Mouse (Mus musculus): Measurements from ENCODE around the gene Ptpn1. TPM values are rescaled to one million over a fixed set of nuclear protein-coding genes. Genes with fewer than 3 reads are reported as not detected.

Ptpn1 gene
- polyA plus RNA-seq, 1 experiment from 2014 or later: 66.3 TPM

GRCm38 (mm10) chr2:167999145-167999743 lies 67.4 kb downstream of the Ptpn1 start:
- Histone ChIP-seq H3K4me2 (no peak overlapping the region), H3K27me3 (no peaks in the 10 kb centered on the region), H3K4me1 (peaks cover 16% of the 10 kb centered on the region; the same call in 1 of the 2 replicates), H3K9ac (no peak overlapping the region), H3K36me3 (peaks cover 25% of the 10 kb centered on the region), H3K27ac (no peak overlapping the region), H3K9me3 (peaks cover 8% of the 10 kb centered on the region; the same call in 1 of the 2 replicates), H3K4me3 (no peak overlapping the region)
- 53% methylated on average over 3 of the region's 3 CpGs for WGBS
- no peak for ATAC-seq (ENCODE audit: insufficient number of reproducible peaks, insufficient read depth, low FRiP score, low TSS enrichment, low read depth)

GRCm38 (mm10) chr2:168002188-168002587 lies 70.3 kb downstream of the Ptpn1 start:
- H3K4me2 ChIP-seq: no peak overlapping the region
- H3K4me1 ChIP-seq: peaks cover 14% of the 10 kb centered on the region; the same call in 1 of the 2 replicates
- no peak for ATAC-seq (ENCODE audit: insufficient number of reproducible peaks, insufficient read depth, low FRiP score, low TSS enrichment, low read depth)
- peak overlapping the region; percentile 1; the same call in 1 of the 2 replicates for H3K27ac ChIP-seq
- peaks cover 25% of the 10 kb centered on the region for H3K36me3 ChIP-seq
- no peaks in the 10 kb centered on the region for H3K27me3 ChIP-seq
- H3K4me3 ChIP-seq: no peak overlapping the region
- WGBS: 54% methylated on average over 4 of the region's 4 CpGs
- H3K9me3 ChIP-seq: peaks cover 8% of the 10 kb centered on the region; the same call in 1 of the 2 replicates
- no peak overlapping the region for H3K9ac ChIP-seq

DNA sequence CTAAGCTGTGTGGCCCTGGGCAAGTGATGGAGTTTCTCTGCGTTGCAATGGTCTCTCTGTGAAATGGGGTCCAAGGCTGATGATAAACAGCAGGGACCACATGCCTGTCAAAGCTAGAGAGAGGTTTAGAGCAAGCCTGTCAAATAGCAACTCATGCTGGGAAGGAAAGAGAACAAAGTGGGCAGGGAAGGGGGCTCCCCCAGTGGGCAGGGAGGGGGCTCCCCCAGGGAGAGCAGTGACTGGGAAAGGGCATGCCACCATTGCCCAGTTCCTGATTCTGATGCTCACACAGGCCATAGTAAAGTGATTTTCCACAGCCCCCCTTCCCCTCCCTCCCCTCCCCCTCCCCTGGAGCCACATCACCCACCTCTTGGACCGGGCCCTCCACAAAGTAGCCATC lies 71.0 kb downstream of the Ptpn1 start:
- no peak overlapping the region for H3K4me3 ChIP-seq
- peaks cover 25% of the 10 kb centered on the region for H3K36me3 ChIP-seq
- peaks cover 16% of the 10 kb centered on the region; the same call in 1 of the 2 replicates for H3K4me1 ChIP-seq
- no peak overlapping the region for H3K9ac ChIP-seq
- peaks cover 8% of the 10 kb centered on the region; the same call in 1 of the 2 replicates for H3K9me3 ChIP-seq
- H3K27me3 ChIP-seq: no peaks in the 10 kb centered on the region
- H3K4me2 ChIP-seq: no peak overlapping the region
- WGBS: 55% methylated on average over 2 of the region's 2 CpGs
- H3K27ac ChIP-seq: no peak overlapping the region; the same call in 1 of the 2 replicates
- ATAC-seq (ENCODE audit: insufficient number of reproducible peaks, insufficient read depth, low FRiP score, low TSS enrichment, low read depth): no peak

- 58% methylated on average over 12 of the region's 12 CpGs for WGBS
- peaks cover 8% of the 10 kb centered on the region; the same call in 1 of the 2 replicates for H3K9me3 ChIP-seq
- H3K9ac ChIP-seq: 0 out of 2 replicates have a peak overlapping the region, but pooled peaks have one; percentile 21
- H3K27ac ChIP-seq: no peak overlapping the region; the same call in 1 of the 2 replicates
- H3K36me3 ChIP-seq: peaks cover 25% of the 10 kb centered on the region
- H3K4me3 ChIP-seq: no peak overlapping the region
- no peak for ATAC-seq (ENCODE audit: insufficient number of reproducible peaks, insufficient read depth, low FRiP score, low TSS enrichment, low read depth)
- peaks cover 20% of the 10 kb centered on the region for H3K4me1 ChIP-seq
- H3K4me2 ChIP-seq: no peak overlapping the region
- H3K27me3 ChIP-seq: no peaks in the 10 kb centered on the region
Measured at GRCm38 (mm10) chr2:168003431-168003830, 71.6 kb downstream of the Ptpn1 start.

DNA sequence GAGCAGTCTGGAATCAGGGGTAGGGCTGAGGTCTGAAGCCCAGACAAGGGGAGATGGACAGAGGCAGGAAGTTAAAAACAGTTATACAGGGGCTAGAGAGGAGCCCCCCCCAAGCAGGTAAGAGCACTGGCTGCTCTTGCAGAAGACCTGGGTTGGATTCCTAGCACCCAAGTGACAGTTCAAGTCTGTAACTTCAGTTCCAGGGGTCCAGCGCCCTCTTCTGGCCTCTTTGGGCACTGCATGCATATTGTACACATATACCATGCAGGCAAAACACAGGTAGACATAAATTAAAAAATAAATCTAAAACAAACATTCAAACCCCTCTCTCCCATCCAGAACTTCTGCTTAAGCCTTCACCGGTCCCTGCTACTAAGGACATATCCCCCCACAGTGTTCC lies 72.5 kb downstream of the Ptpn1 start:
- Histone ChIP-seq H3K4me3 (no peak overlapping the region), H3K27ac (no peak overlapping the region), H3K9ac (no peak overlapping the region), H3K27me3 (no peaks in the 10 kb centered on the region), H3K4me1 (peaks cover 20% of the 10 kb centered on the region), H3K4me2 (no peak overlapping the region), H3K9me3 (peaks cover 8% of the 10 kb centered on the region; the same call in 1 of the 2 replicates), H3K36me3 (peaks cover 25% of the 10 kb centered on the region)
- WGBS: 65% methylated on average over 2 of the region's 2 CpGs
- ATAC-seq (ENCODE audit: insufficient number of reproducible peaks, insufficient read depth, low FRiP score, low TSS enrichment, low read depth): no peak

- H3K36me3 ChIP-seq: peaks cover 20% of the 10 kb centered on the region
- H3K27me3 ChIP-seq: no peaks in the 10 kb centered on the region
- WGBS: 72% methylated on average over 3 of the region's 3 CpGs
- H3K4me1 ChIP-seq: peaks cover 23% of the 10 kb centered on the region
- H3K27ac ChIP-seq: no peak overlapping the region
- no peak overlapping the region for H3K9ac ChIP-seq
- peaks cover 8% of the 10 kb centered on the region; the same call in 1 of the 2 replicates for H3K9me3 ChIP-seq
- no peak overlapping the region for H3K4me3 ChIP-seq
- H3K4me2 ChIP-seq: no peak overlapping the region
- no peak for ATAC-seq (ENCODE audit: insufficient number of reproducible peaks, insufficient read depth, low FRiP score, low TSS enrichment, low read depth)
Measured at GRCm38 (mm10) chr2:168005005-168005404, 73.1 kb downstream of the Ptpn1 start.

DNA sequence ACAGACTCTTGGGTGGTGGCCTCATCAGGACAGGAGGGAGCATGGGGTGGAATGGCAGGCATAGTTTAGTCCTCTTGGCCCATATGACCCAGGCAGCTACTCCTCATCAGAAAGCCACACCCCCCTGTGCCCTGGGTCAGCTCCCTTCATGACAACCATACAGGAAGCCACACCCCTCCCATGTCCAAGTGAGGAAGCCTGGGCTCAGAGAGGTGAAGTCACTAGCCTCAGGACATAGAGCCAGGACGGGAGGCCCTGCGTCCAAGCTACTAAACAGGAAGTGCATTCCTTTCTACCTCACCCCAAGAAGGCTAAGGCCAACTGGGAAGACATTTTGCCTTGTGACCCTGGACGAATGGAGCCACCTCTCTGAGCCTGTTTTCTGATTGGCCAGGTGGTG lies 73.8 kb downstream of the Ptpn1 start:
- Histone ChIP-seq H3K27ac (no peak overlapping the region), H3K4me2 (no peak overlapping the region), H3K4me1 (peaks cover 29% of the 10 kb centered on the region), H3K36me3 (peaks cover 14% of the 10 kb centered on the region; the same call in 1 of the 2 replicates), H3K27me3 (no peaks in the 10 kb centered on the region), H3K9ac (no peak overlapping the region), H3K9me3 (peaks cover 3% of the 10 kb centered on the region; the same call in 1 of the 2 replicates), H3K4me3 (no peak overlapping the region)
- WGBS: 22% methylated on average over 3 of the region's 3 CpGs
- no peak for ATAC-seq (ENCODE audit: insufficient number of reproducible peaks, insufficient read depth, low FRiP score, low TSS enrichment, low read depth)

GRCm38 (mm10) chr2:168006489-168006888 lies 74.6 kb downstream of the Ptpn1 start:
- Histone ChIP-seq H3K27me3 (no peaks in the 10 kb centered on the region), H3K27ac (no peak overlapping the region), H3K4me1 (peaks cover 38% of the 10 kb centered on the region), H3K4me2 (no peak overlapping the region), H3K36me3 (0 out of 2 replicates have a peak, but pooled peaks cover 7% of the 10 kb centered on the region), H3K9me3 (no peaks in the 10 kb centered on the region), H3K4me3 (no peak overlapping the region), H3K9ac (no peak overlapping the region)
- no peak for ATAC-seq (ENCODE audit: insufficient number of reproducible peaks, insufficient read depth, low FRiP score, low TSS enrichment, low read depth)
- 77% methylated on average over 6 of the region's 6 CpGs for WGBS

- 60% methylated on average over 3 of the region's 3 CpGs for WGBS
Measured at GRCm38 (mm10) chr2:168008132-168008531, 76.3 kb downstream of the Ptpn1 start.

GRCm38 (mm10) chr2:168009936-168010668 lies 78.2 kb downstream of the Ptpn1 start, which contains the start of gene Ripor3:
TSS of gene Ripor3 (minus strand) at chr2:168010618.
- Histone ChIP-seq H3K4me3 (no peak within 1 kb of the TSS), H3K36me3 (no peaks in the 10 kb centered on the region), H3K9ac (0 out of 2 replicates have a peak within 1 kb of the TSS, but pooled peaks have one; percentile 16), H3K4me2 (no peak within 1 kb of the TSS), H3K4me1 (peaks cover 35% of the 10 kb centered on the region), H3K27me3 (no peaks in the 10 kb centered on the region), H3K9me3 (no peaks in the 10 kb centered on the region), H3K27ac (peak within 1 kb of the TSS; percentile 75)
- ATAC-seq (ENCODE audit: insufficient number of reproducible peaks, insufficient read depth, low FRiP score, low TSS enrichment, low read depth): no peak
- WGBS: 20% methylated on average over 9 of the region's 9 CpGs

More at GRCm38 (mm10) chr2:168008132-168008531, 76.3 kb downstream of the Ptpn1 start:
- Histone ChIP-seq H3K4me1 (peaks cover 40% of the 10 kb centered on the region), H3K4me3 (no peak overlapping the region), H3K9me3 (no peaks in the 10 kb centered on the region), H3K36me3 (no peaks in the 10 kb centered on the region), H3K27me3 (no peaks in the 10 kb centered on the region), H3K9ac (no peak overlapping the region), H3K27ac (no peak overlapping the region), H3K4me2 (no peak overlapping the region)
- ATAC-seq (ENCODE audit: insufficient number of reproducible peaks, insufficient read depth, low FRiP score, low TSS enrichment, low read depth): no peak

- 5% methylated on average over 11 of the region's 11 CpGs for WGBS
- Histone ChIP-seq H3K4me2 (no peak overlapping the region), H3K27ac (peak overlapping the region; percentile 75), H3K4me3 (no peak overlapping the region), H3K36me3 (no peaks in the 10 kb centered on the region), H3K9me3 (no peaks in the 10 kb centered on the region), H3K4me1 (peaks cover 32% of the 10 kb centered on the region), H3K9ac (0 out of 2 replicates have a peak overlapping the region, but pooled peaks have one; percentile 16), H3K27me3 (no peaks in the 10 kb centered on the region)
- ATAC-seq (ENCODE audit: insufficient number of reproducible peaks, insufficient read depth, low FRiP score, low TSS enrichment, low read depth): no peak
Measured at GRCm38 (mm10) chr2:168010893-168011292, 79.0 kb downstream of the Ptpn1 start.
